Mouse (Mus musculus): ENCODE results near the gene Olfr12.

DNA sequence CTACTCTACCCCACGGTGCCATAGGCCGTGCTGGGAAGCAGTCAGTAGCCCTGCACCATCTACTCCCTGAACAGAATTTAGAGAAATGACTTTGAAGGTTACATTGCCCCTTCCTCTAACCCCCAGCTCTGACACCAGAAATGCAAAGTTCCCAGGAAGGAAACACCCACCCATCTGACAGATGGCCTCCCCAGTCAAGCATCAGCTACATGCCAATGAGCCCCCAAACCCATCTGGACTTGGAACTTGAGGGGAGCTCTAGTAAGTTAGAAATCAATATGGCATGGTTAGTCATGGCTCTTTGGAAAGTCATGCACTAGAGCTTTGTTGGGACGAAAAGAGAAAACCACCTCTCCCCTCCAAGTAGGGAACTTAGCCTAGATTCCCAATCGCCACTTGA is 21.1 kb downstream of the Olfr12 start:
- TF ChIP-seq CTCF (conservative IDR thresholded peaks at IDR 0.05; ENCODE audit: insufficient read depth, insufficient read length, low read depth, low read length), result no peak
- no peak for TF ChIP-seq POLR2A (IDR thresholded peaks at IDR 0.05; ENCODE audit: low read depth, low read length)

Data from kidney, adult 2 months (tissue).